Mouse (Mus musculus): ENCODE results near the gene Olfr31. TPM values are rescaled to one million over a fixed set of nuclear protein-coding genes. Genes with fewer than 3 reads are reported as not detected.

The Olfr31 gene
- polyA plus RNA-seq, 1 experiment from 2014 or later = not detected

- 71% methylated on average over 8 of the region's 8 CpGs for WGBS
- Histone ChIP-seq H3K4me3 (replicated peaks; ENCODE audit: low read length) (no peak overlapping the region), H3K9me3 (ENCODE audit: control insufficient read depth, low read length) (peaks cover 30% of the 10 kb centered on the region), H3K4me2 (ENCODE audit: low read length) (no peak overlapping the region), H3K27ac (ENCODE audit: low read length) (no peak overlapping the region), H3K36me3 (ENCODE audit: control insufficient read depth, insufficient read depth) (no peaks in the 10 kb centered on the region; the same call in 1 of the 2 replicates), H3K9ac (replicated peaks; ENCODE audit: low read depth, low read length) (no peak overlapping the region), H3K27me3 (replicated peaks; ENCODE audit: control insufficient read depth, insufficient read depth, low read length) (no peaks in the 10 kb centered on the region), H3K4me1 (replicated peaks; ENCODE audit: control insufficient read depth, insufficient read depth, low read length) (no peaks in the 10 kb centered on the region)
- ATAC-seq = peak; percentile 11; the same call in 1 of the 2 replicates
These were observed 31.3 kb downstream of the Olfr31 start for GRCm38 (mm10) chr14:14353740-14354510.

- Histone ChIP-seq H3K36me3 (ENCODE audit: control insufficient read depth, insufficient read depth) (no peaks in the 10 kb centered on the region; the same call in 1 of the 2 replicates), H3K4me2 (ENCODE audit: low read length) (no peak overlapping the region), H3K9ac (replicated peaks; ENCODE audit: low read depth, low read length) (no peak overlapping the region), H3K4me3 (replicated peaks; ENCODE audit: low read length) (no peak overlapping the region), H3K27ac (ENCODE audit: low read length) (no peak overlapping the region), H3K9me3 (ENCODE audit: control insufficient read depth, low read length) (peaks cover 22% of the 10 kb centered on the region), H3K27me3 (replicated peaks; ENCODE audit: control insufficient read depth, insufficient read depth, low read length) (no peaks in the 10 kb centered on the region), H3K4me1 (replicated peaks; ENCODE audit: control insufficient read depth, insufficient read depth, low read length) (no peaks in the 10 kb centered on the region)
- 79% methylated on average over 13 of the region's 13 CpGs for WGBS
- ATAC-seq = peak; percentile 19; the same call in 1 of the 2 replicates
These were observed 32.1 kb downstream of the Olfr31 start for GRCm38 (mm10) chr14:14354511-14355359.

GRCm38 (mm10) chr14:14355360-14355646 lies 32.7 kb downstream of the Olfr31 start:
- no peaks in the 10 kb centered on the region for H3K27me3 ChIP-seq (replicated peaks; ENCODE audit: control insufficient read depth, insufficient read depth, low read length)
- 93% methylated on average over 8 of the region's 8 CpGs for WGBS
- H3K27ac ChIP-seq (ENCODE audit: low read length) = no peak overlapping the region
- H3K9ac ChIP-seq (replicated peaks; ENCODE audit: low read depth, low read length) = no peak overlapping the region
- peaks cover 22% of the 10 kb centered on the region for H3K9me3 ChIP-seq (ENCODE audit: control insufficient read depth, low read length)
- ATAC-seq = no peak
- H3K36me3 ChIP-seq (ENCODE audit: control insufficient read depth, insufficient read depth) = no peaks in the 10 kb centered on the region; the same call in 1 of the 2 replicates
- no peak overlapping the region for H3K4me3 ChIP-seq (replicated peaks; ENCODE audit: low read length)
- no peaks in the 10 kb centered on the region for H3K4me1 ChIP-seq (replicated peaks; ENCODE audit: control insufficient read depth, insufficient read depth, low read length)
- H3K4me2 ChIP-seq (ENCODE audit: low read length) = no peak overlapping the region

Other genes with a start within 250 kb of the Olfr31 start
- gene Psmd6, start 201.8 kb upstream of the Olfr31 start, polyA plus RNA-seq (2015; fragmentation: Nextera tagmentation; extraction: Ambion mirVana) = 275 and 281 TPM in 2 replicates
- not detected in 2 replicates for gene Olfr720, start 136.0 kb upstream of the Olfr31 start, polyA plus RNA-seq (2015; fragmentation: Nextera tagmentation; extraction: Ambion mirVana)
- 0.93 and 1.4 TPM in 2 replicates for gene Il3ra, start 23.4 kb downstream of the Olfr31 start, polyA plus RNA-seq (2015; fragmentation: Nextera tagmentation; extraction: Ambion mirVana)
- gene Olfr721-ps1, start 78.5 kb downstream of the Olfr31 start, polyA plus RNA-seq (2015; fragmentation: Nextera tagmentation; extraction: Ambion mirVana) = not detected in 2 replicates

All from forebrain, embryonic 16.5 days (tissue).